Mouse (Mus musculus) heart, postnatal 4 days (tissue): ENCODE measurements at regions not wholly inside any gene's neighbourhood (a gene's known extent, or its start where the extent isn't known, plus 50 kb on each side); places are given as distances from the start of the nearest gene placed in this dataset.

ENCODE experiments used
- DNase-seq: peaks from one replicate; pipeline ENCODE4 v3.0.0; 2021

- DNase-seq: no peak
Observed at GRCm38 (mm10) chr9:83273361-83273975, 127.0 kb upstream of the Hmgn3 start.

GRCm38 (mm10) chr9:83265736-83266135 lies 119.3 kb upstream of the Hmgn3 start:
- DNase-seq: no peak

GRCm38 (mm10) chr9:83259511-83259910 lies 113.0 kb upstream of the Hmgn3 start:
- DNase-seq: no peak

GRCm38 (mm10) chr9:83258986-83259385 lies 112.5 kb upstream of the Hmgn3 start:
- DNase-seq: no peak

- no peak for DNase-seq
Observed at GRCm38 (mm10) chr9:83258476-83258875, 112.0 kb upstream of the Hmgn3 start.

- DNase-seq: no peak
Observed at GRCm38 (mm10) chr9:83254356-83254755, 107.9 kb upstream of the Hmgn3 start.

GRCm38 (mm10) chr9:83253789-83254188 lies 107.3 kb upstream of the Hmgn3 start:
- DNase-seq: no peak

- DNase-seq: no peak
Observed at GRCm38 (mm10) chr9:83251793-83252192, 105.3 kb upstream of the Hmgn3 start.

GRCm38 (mm10) chr9:83249871-83250270 lies 103.4 kb upstream of the Hmgn3 start:
- DNase-seq: no peak

- no peak for DNase-seq
Observed at GRCm38 (mm10) chr9:83248164-83248730, 101.8 kb upstream of the Hmgn3 start.

GRCm38 (mm10) chr9:83247066-83247668 lies 100.7 kb upstream of the Hmgn3 start:
- peak; percentile 9 for DNase-seq

- DNase-seq: no peak
Observed at GRCm38 (mm10) chr9:83241119-83241518, 94.6 kb upstream of the Hmgn3 start.

GRCm38 (mm10) chr9:83239097-83239496 lies 92.6 kb upstream of the Hmgn3 start:
- no peak for DNase-seq

GRCm38 (mm10) chr9:83221866-83222265 lies 75.4 kb upstream of the Hmgn3 start:
- no peak for DNase-seq

GRCm38 (mm10) chr9:83202583-83202982 lies 56.1 kb upstream of the Hmgn3 start:
- no peak for DNase-seq

GRCm38 (mm10) chr9:83199771-83200170 lies 53.3 kb upstream of the Hmgn3 start:
- DNase-seq: no peak

- no peak for DNase-seq
Observed at GRCm38 (mm10) chr9:83199176-83199575, 52.7 kb upstream of the Hmgn3 start.

- no peak for DNase-seq
Observed at GRCm38 (mm10) chr9:83197013-83197412, 50.5 kb upstream of the Hmgn3 start.
